Mouse (Mus musculus): Measurements from ENCODE around the gene Ctdsp1. TPM values are rescaled to one million over a fixed set of nuclear protein-coding genes. Genes with fewer than 3 reads are reported as not detected.
A peak's percentile ranks its signal among the peaks of the same experiment; 100 is the strongest.

Gene Ctdsp1
- total RNA-seq, 2 experiments from 2014 or later, result 92.2 to 111 TPM

DNA sequence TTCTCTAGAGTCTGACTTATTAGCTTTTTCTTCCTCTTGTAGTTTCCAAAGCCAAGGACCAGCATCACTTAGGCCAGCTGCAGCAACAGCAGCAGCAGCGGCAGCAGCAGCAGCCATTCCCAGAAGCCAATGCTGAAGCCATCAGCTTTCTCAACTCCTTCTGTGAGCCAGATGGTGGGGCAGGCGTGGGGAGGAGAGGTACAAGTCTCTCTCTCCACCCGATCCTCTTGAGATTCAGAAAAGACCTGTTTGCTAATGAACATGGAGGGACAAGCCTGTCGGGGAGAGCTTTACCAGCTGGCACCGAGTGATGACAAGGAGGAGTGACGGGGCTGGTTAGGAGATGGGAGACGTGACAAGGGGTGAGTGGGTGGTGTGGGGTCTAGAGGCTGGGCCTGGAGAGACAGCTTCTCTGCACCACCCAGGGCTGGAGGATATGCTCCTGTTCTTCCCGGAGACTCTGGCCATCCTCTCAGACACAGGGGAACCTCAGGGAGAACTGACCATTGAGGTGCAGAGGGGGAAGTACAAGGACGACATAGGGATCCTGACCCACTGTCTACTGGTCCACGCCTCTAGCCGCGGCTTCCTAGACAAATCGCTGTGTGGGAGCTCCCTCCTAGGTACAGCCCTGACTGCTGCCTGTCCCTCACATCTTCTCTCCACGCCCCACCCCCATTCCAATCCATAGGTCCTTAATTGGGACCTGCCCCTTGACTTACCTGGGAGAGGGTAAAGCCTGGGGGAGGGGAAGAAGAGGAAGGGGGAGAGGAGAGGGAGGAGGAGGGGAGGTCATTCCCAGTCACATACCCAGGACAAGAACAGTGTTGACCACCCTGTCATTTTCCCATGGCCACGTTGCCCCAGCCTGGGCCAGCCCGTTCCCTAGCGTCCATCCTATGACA is 28.7 kb upstream of the Ctdsp1 start:
- Histone ChIP-seq H3K27ac (peak overlapping the region; percentile 56), H3K4me3 (0 out of 2 replicates have a peak overlapping the region, but pooled peaks have one; percentile 4)
- intact Hi-C loops (cut with DNase I), result loop anchor here (1.0 kb wide), 1 partner anchor 49 kb away; no protein-coding TSS in a partner anchor

DNA sequence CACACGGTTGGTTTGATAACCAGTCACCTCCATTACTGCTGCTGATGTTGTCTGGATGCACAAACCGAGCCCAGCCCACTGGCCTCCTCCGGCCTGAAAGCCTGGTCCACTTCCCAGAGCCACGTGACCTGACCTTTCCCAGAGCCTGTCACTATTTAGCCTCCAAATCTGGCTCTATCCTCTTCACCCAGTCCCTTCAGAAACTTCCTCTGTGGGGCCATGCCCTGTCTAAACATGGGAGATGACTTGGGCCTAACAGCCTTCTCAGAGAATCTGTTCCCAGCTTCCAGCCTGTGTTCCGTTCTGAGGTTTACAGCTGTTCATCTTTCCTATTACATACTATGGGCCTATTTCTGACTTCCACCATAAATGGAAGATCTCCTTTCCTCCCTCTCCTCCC is 27.9 kb upstream of the Ctdsp1 start:
- Histone ChIP-seq H3K27ac (peak overlapping the region; percentile 56), H3K4me3 (no peak overlapping the region)
- no peak for TF ChIP-seq CTCF (IDR thresholded peaks at IDR 0.05)
- DNase-seq, result peak; percentile 43
- intact Hi-C loops (cut with DNase I), result no loop called here

More for the DNA sequence above, 28.7 kb upstream of the Ctdsp1 start:
- TF ChIP-seq CTCF (IDR thresholded peaks at IDR 0.05), result no peak
- no peak for DNase-seq

DNA sequence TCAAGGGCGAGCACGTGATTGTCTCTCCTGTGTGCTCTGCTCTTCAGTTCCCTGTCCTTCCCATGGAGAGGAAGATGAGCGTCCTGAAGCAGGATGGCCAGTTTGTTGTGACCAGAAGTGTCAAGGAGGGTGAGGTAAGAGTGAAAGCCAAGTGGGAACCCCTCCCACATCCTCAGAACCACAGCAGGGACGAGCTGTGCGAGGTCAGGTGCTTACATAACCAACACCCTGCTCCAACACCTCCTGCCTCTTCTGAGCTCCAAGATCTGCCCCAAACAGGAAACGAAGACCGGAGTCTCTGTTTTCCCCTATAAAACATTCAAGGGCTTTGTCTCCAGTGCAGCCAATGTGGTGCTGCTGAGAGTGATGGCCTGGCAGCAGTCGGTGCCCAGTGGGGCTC is 27.0 kb upstream of the Ctdsp1 start:
- H3K27ac ChIP-seq, result peak overlapping the region; percentile 56
- no peak overlapping the region for H3K4me3 ChIP-seq
- no peak for TF ChIP-seq CTCF (IDR thresholded peaks at IDR 0.05)
- no peak for DNase-seq
- intact Hi-C loops (cut with DNase I), result no loop called here

DNA sequence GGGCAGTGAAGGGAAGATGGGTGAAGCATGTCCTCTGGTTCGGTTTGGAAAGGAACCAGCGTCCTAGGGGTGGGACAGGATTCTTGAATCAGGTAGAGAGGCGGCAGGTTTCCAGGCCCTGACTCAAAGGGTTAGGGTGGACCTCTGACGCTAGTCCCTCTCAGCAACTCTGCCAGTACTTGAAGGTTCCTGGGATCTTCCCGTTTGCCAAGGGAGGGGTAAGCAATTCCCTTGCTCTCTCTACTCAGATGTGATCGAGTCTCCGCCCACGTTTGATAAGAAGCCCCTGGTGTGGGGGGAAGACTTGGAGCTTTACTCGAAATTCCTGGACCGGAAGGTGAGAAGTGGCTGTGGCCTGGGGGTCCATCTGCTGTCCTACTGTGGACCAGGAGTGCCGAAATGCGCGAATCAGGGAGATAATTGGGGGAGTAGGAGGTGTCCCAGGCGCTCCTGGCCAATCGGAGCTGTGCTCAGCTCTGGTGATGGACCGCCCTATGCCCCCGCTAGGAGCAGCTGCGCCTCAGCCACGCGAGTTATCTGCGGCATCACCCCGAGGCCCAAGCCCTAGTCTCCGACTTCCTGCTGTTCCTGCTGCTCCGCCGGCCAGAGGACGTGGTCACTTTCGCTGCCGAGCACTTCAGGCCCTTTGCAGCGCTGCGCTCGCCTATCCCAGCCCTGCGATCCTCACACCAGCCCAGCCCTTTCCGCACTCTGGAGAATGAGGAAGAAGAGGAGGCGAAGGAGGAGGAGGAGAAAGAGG is 23.2 kb upstream of the Ctdsp1 start:
- peak; percentile 77 for DNase-seq
- intact Hi-C loops (cut with DNase I), result no loop called here
- Histone ChIP-seq H3K4me3 (peak overlapping the region; percentile 58), H3K27ac (peak overlapping the region; percentile 65)
- TF ChIP-seq CTCF (IDR thresholded peaks at IDR 0.05), result no peak

DNA sequence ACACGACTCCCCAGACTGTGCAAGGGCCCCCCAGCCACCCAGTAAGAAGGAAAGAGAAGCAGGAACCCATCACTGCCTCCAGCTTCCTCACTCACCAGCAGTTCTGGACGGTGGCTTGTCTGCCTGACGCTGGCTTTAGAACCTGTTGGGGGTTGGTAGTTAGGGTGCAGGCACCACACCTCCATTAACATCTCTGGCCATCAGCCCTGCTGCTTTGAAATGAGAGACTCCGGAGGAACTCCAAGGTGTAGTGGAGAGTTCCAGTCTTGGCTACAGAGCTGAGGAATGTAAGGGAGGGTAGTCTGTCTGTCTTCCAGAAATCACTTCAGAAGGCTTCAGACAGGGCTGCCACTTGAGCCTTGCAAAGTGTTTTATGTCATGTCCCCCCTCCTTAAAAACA is 21.3 kb upstream of the Ctdsp1 start:
- no peak overlapping the region for H3K4me3 ChIP-seq
- no peak for TF ChIP-seq CTCF (IDR thresholded peaks at IDR 0.05)
- no peak for DNase-seq
- intact Hi-C loops (cut with DNase I), result no loop called here
- H3K27ac ChIP-seq, result no peak overlapping the region

DNA sequence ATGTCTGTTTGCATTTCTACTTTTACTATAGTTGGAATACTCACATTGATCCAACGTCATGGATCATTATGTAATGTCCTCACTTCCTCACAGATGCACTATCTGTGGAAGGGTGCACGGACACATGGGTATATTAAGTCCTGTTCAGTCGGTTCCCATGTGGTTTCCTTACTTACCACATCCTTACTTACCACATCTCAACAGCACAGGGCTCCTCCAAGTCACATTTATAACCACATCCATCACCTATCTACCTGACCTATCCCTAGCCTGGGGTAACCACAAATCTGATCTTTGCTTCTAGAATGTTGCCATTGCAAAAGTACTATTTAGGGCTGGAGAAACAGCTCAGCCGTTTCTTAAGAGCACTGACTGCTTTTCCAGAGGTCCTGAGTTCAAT is 17.9 kb upstream of the Ctdsp1 start:
- TF ChIP-seq CTCF (IDR thresholded peaks at IDR 0.05), result no peak
- intact Hi-C loops (cut with DNase I), result no loop called here
- H3K4me3 ChIP-seq, result no peak overlapping the region
- DNase-seq, result no peak
- no peak overlapping the region for H3K27ac ChIP-seq

DNA sequence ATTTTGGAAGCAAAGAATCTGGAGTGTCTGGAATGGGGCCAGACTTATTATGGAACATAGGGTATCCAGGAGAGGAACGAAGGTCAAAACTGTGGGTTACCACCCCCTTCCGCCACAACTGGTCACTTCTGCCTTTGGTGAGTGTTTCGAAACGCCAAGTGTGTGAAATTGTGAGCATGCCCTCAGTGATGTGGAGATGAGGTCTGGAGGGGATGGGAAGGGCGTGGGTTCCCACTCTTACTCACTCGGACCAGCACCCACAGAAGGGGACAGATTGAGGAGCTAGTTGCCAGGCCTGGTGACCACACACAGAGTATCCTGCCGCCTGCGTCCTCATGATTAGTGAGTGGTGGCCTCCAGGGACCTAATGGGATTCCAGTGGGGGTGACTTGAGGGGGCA is 16.3 kb upstream of the Ctdsp1 start, which contains the start of gene Slc11a1:
Slc11a1 (plus strand) TSS at position 216 of the 400 bp plus-strand sequence.
- no peak for TF ChIP-seq CTCF (IDR thresholded peaks at IDR 0.05)
- Histone ChIP-seq H3K27ac (peak within 1 kb of the TSS; percentile 70), H3K4me3 (peak within 1 kb of the TSS; percentile 45)
- DNase-seq, result no peak
- intact Hi-C loops (cut with DNase I), result no loop called here

DNA sequence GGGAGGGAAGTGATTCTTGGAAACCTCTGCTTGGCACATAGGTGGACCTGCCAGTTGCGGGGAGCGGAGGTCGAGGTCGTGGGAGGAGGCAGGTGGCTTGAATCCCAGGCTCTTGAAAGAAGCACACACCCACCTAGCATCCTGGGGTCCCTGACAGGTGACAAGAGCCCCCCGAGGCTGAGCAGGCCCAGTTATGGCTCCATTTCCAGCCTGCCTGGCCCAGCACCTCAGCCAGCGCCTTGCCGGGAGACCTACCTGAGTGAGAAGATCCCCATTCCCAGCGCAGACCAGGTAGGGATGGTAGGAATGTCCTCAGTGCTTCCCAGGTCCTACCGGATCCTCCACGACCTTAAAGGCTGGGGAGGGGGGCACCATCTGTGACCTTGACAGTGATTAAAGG is 15.7 kb upstream of the Ctdsp1 start:
- no peak for TF ChIP-seq CTCF (IDR thresholded peaks at IDR 0.05)
- H3K27ac ChIP-seq, result peak overlapping the region; percentile 70
- no peak for DNase-seq
- intact Hi-C loops (cut with DNase I), result no loop called here
- H3K4me3 ChIP-seq, result peak overlapping the region; percentile 45

DNA sequence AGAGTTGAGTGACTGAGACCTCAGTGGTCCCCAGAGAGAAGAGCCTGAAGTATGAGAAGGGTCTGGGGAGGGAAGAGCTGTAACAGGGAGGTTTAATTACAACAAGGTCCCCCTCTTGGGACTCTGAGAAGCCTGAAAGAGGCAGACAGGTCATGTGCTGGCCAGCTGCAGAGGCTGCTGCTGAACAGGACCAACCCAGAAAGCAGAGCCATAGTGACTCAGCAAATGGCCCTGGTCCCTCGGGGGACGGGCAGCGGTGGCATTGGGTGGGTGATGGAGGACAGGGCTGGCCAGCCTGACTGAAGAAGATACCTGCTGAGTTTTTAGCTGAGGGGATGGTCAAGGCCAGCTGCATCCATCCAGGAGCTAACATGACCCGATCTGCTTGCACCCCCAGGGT is 14.9 kb upstream of the Ctdsp1 start:
- no peak for TF ChIP-seq CTCF (IDR thresholded peaks at IDR 0.05)
- peak overlapping the region; percentile 45; the same call in 1 of the 2 replicates for H3K4me3 ChIP-seq
- intact Hi-C loops (cut with DNase I), result no loop called here
- peak; percentile 80 for DNase-seq
- peak overlapping the region; percentile 70 for H3K27ac ChIP-seq

DNA sequence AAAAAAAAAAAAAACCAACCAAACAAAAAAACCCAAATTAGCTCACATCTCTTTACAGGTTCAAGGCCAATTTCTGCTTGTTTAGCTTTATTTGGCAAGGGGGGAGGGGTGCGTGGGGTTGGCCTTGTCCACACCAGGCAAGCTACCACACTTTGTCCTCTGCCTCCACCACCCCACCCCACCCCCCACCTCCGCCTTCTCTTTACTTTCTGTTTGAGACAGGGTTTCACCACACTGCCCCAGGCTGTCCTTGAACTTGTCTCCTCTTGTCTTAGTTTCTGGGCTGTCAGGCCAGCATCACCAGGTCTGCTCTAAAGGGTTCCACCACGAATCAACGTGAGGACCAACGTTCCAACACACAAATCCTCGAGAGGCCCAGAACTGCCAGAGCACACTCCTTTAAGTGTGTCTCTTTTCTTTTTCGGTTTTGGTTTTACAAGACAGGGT is 12.2 kb upstream of the Ctdsp1 start:
- no peak overlapping the region for H3K4me3 ChIP-seq
- intact Hi-C loops (cut with DNase I), result no loop called here
- DNase-seq, result no peak
- no peak overlapping the region for H3K27ac ChIP-seq
- TF ChIP-seq CTCF (IDR thresholded peaks at IDR 0.05), result no peak

DNA sequence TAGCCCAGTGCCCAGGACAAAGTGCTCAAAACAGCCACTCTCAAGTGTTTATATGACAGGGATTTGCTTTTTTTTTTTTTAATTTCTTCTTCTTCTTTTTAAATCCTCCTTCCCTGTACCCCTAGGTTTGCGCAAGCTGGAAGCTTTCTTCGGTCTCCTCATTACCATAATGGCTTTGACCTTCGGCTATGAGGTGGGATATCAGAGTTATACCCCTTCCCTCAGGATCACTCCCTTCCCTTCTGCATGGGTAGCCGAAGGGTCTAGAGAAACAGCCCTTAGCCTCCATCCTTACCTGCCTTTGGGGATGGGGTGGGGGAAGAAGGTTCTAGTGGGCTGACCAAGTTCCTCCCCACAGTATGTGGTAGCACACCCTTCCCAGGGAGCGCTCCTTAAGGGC is 10.8 kb upstream of the Ctdsp1 start:
- H3K4me3 ChIP-seq, result no peak overlapping the region
- no peak overlapping the region for H3K27ac ChIP-seq
- DNase-seq, result no peak
- TF ChIP-seq CTCF (IDR thresholded peaks at IDR 0.05), result no peak
- intact Hi-C loops (cut with DNase I), result no loop called here

DNA sequence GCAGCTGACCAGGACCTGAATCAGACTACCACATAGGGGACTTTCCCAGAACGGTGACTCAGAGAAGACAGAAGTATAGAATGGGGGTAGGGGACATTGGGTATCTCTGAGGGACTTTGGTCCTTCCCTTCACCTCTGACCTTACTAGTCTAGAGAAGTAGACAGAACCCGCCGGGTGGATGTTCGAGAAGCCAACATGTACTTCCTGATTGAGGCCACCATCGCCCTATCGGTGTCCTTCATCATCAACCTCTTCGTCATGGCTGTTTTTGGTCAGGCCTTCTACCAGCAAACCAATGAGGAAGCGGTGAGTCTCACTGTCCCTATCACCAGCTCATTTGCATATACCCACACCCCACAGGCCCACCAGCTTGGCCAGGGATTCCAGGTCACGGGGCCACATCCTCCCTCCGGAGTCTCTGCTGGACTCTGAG is 9.7 kb upstream of the Ctdsp1 start:
- Histone ChIP-seq H3K27ac (no peak overlapping the region), H3K4me3 (no peak overlapping the region)
- intact Hi-C loops (cut with DNase I), result no loop called here
- TF ChIP-seq CTCF (IDR thresholded peaks at IDR 0.05), result no peak
- no peak for DNase-seq

DNA sequence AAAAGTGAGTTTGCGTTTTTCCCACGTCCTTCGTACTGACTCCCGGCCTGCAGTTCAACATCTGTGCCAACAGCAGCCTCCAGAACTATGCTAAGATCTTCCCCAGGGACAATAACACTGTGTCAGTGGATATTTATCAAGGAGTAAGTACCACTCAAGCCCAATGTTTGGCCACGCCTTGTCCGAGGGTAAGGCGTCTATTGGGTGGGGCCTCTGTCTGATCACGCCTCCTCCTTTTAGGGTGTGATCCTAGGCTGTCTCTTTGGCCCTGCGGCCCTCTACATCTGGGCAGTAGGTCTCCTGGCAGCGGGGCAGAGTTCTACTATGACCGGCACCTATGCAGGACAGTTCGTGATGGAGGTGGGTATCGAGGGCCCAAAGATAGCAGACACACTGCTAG is 7.9 kb upstream of the Ctdsp1 start:
- intact Hi-C loops (cut with DNase I), result no loop called here
- H3K27ac ChIP-seq, result no peak overlapping the region
- no peak for DNase-seq
- no peak overlapping the region for H3K4me3 ChIP-seq
- no peak for TF ChIP-seq CTCF (IDR thresholded peaks at IDR 0.05)
